Mouse (Mus musculus) MEL (cell line): ENCODE measurements at regions not wholly inside any gene's neighbourhood (a gene's known extent, or its start where the extent isn't known, plus 50 kb on each side); places are given as distances from the start of the nearest gene placed in this dataset.

Experiments used
- DNase-seq: peaks from one replicate; pipeline ENCODE4 v3.0.0; 2011; ENCODE audit warnings: low read depth, low spot score
- H3K27ac ChIP-seq: 2 replicates; pipeline ENCODE4 v1.5.1; 2012; ENCODE audit warnings: low read depth, mild to moderate bottlenecking, control low read depth, low read length, moderate library complexity; ENCODE audit not compliant: control insufficient read depth
- H3K27me3 ChIP-seq, 2 experiments: fragments of 150-350 bp in 1 of 2; sonication (generic) in 1 of 2; 2 replicates each; pipeline ENCODE4 v1.6.1; 2012; ENCODE audit warnings: low read length in 2 of 2, mild to moderate bottlenecking in 2 of 2, improper control_type of control experiment in 1 of 2, moderate library complexity in 1 of 2; ENCODE audit not compliant: insufficient read depth in 2 of 2, control insufficient read depth in 1 of 2
- H3K36me3 ChIP-seq, 2 experiments: 2 replicates each; pipeline ENCODE4 v1.6.1; 2012 to 2014; ENCODE audit warnings: low read length in 2 of 2, improper control_type of control experiment in 1 of 2, inconsistent platforms in 1 of 2, mild to moderate bottlenecking in 1 of 2; ENCODE audit not compliant: insufficient read depth in 2 of 2, control insufficient read depth in 1 of 2
- H3K4me1 ChIP-seq, 2 experiments: fragments of 150-350 bp in 1 of 2; sonication (generic) in 1 of 2; 2 replicates each; pipeline ENCODE4 v1.6.1; 2012; ENCODE audit warnings: low read length in 2 of 2, improper control_type of control experiment in 1 of 2, mild to moderate bottlenecking in 1 of 2; ENCODE audit not compliant: insufficient read depth in 2 of 2, control insufficient read depth in 1 of 2
- H3K4me3 ChIP-seq, 2 experiments: fragments of 150-350 bp in 1 of 2; sonication (generic) in 1 of 2; 2 replicates each; pipeline ENCODE4 v1.5.1; 2012; ENCODE audit warnings: low read depth in 2 of 2, low read length in 2 of 2, mild to moderate bottlenecking in 2 of 2, moderate library complexity in 2 of 2, control low read depth in 1 of 2, improper control_type of control experiment in 1 of 2; ENCODE audit not compliant: control insufficient read depth in 1 of 2, insufficient read depth in 1 of 2
- H3K79me2 ChIP-seq: 2 replicates; pipeline ENCODE4 v1.6.1; 2012; ENCODE audit warnings: mild to moderate bottlenecking, low read length, moderate library complexity; ENCODE audit not compliant: control insufficient read depth, poor library complexity, insufficient read depth
- H3K9ac ChIP-seq: 2 replicates; pipeline ENCODE4 v1.6.1; 2012; ENCODE audit warnings: low read depth, mild to moderate bottlenecking, control low read depth, low read length, moderate library complexity; ENCODE audit not compliant: control insufficient read depth, poor library complexity, severe bottlenecking
- H3K9me3 ChIP-seq: fragments of 150-350 bp; sonication (generic); replicated peaks from 2 replicates; pipeline ENCODE4 v1.6.1; 2012; ENCODE audit warnings: mild to moderate bottlenecking, low read length, improper control_type of control experiment, moderate library complexity; ENCODE audit not compliant: insufficient read depth
- CHD1 ChIP-seq: IDR thresholded peaks from 2 replicates; pipeline ENCODE4 v1.6.1; 2012; ENCODE audit warnings: low read depth, mild to moderate bottlenecking, inconsistent platforms, low read length, improper control_type of control experiment
- CHD2 ChIP-seq: IDR thresholded peaks from 2 replicates; pipeline ENCODE4 v1.6.1; 2011; ENCODE audit warnings: low read length, improper control_type of control experiment
- CTCF ChIP-seq, 3 experiments: IDR thresholded peaks in 2 of 3; conservative IDR thresholded peaks in 1 of 3; 2 replicates each; pipeline ENCODE4 v1.5.1; 2011 to 2012; ENCODE audit warnings: low read length in 3 of 3, low read depth in 2 of 3, mild to moderate bottlenecking in 2 of 3, improper control_type of control experiment in 1 of 3, inconsistent platforms in 1 of 3, mixed read lengths in 1 of 3, moderate library complexity in 1 of 3; ENCODE audit not compliant: control insufficient read depth in 1 of 3, insufficient read depth in 1 of 3, poor library complexity in 1 of 3, severe bottlenecking in 1 of 3
- E2F4 ChIP-seq: IDR thresholded peaks from 2 replicates; pipeline ENCODE4 v1.6.1; 2011; ENCODE audit warnings: low read depth, low read length, improper control_type of control experiment, borderline replicate concordance
- ELF1 ChIP-seq: IDR thresholded peaks from 2 replicates; pipeline ENCODE4 v1.6.1; 2014; ENCODE audit warnings: low read depth, mild to moderate bottlenecking, inconsistent platforms, low read length, improper control_type of control experiment, moderate library complexity
- EP300 ChIP-seq, 2 experiments: IDR thresholded peaks; 2 replicates each; pipeline ENCODE4 v1.6.1; 2011; ENCODE audit warnings: improper control_type of control experiment in 2 of 2, low read length in 2 of 2, low read depth in 1 of 2, mild to moderate bottlenecking in 1 of 2
- ETS1 ChIP-seq: IDR thresholded peaks from 2 replicates; pipeline ENCODE4 v1.6.1; 2012; ENCODE audit warnings: low read depth, mild to moderate bottlenecking, inconsistent platforms, low read length, improper control_type of control experiment, moderate library complexity
- GABPA ChIP-seq: IDR thresholded peaks from 2 replicates; pipeline ENCODE4 v1.6.1; 2012; ENCODE audit warnings: low read depth, mild to moderate bottlenecking, inconsistent platforms, low read length, improper control_type of control experiment, moderate library complexity
- MAFK ChIP-seq: IDR thresholded peaks from 2 replicates; pipeline ENCODE4 v1.6.1; 2011; ENCODE audit warnings: low read depth, mild to moderate bottlenecking, low read length, improper control_type of control experiment, borderline replicate concordance
- MAX ChIP-seq: IDR thresholded peaks from 2 replicates; pipeline ENCODE4 v1.6.1; 2011; ENCODE audit warnings: low read length, improper control_type of control experiment
- MEF2A ChIP-seq: IDR thresholded peaks from 2 replicates; pipeline ENCODE4 v1.6.1; 2014; ENCODE audit warnings: low read depth, mild to moderate bottlenecking, inconsistent platforms, low read length, improper control_type of control experiment; ENCODE audit not compliant: poor library complexity, insufficient replicate concordance, severe bottlenecking; ENCODE audit errors: extremely low read depth
- MXI1 ChIP-seq: IDR thresholded peaks from 2 replicates; pipeline ENCODE4 v1.6.1; 2011; ENCODE audit warnings: mild to moderate bottlenecking, low read depth, low read length, improper control_type of control experiment
- MYB ChIP-seq: IDR thresholded peaks from 2 replicates; pipeline ENCODE4 v1.6.1; 2011; ENCODE audit warnings: mild to moderate bottlenecking, low read depth, low read length, improper control_type of control experiment
- NELFE ChIP-seq: IDR thresholded peaks from 2 replicates; pipeline ENCODE4 v1.6.1; 2011; ENCODE audit warnings: low read depth, low read length, improper control_type of control experiment
- NRF1 ChIP-seq: IDR thresholded peaks from 2 replicates; pipeline ENCODE4 v1.6.1; 2014; ENCODE audit warnings: low read depth, mild to moderate bottlenecking, inconsistent platforms, low read length, improper control_type of control experiment, moderate library complexity; ENCODE audit not compliant: poor library complexity, insufficient read depth, severe bottlenecking
- RCOR1 ChIP-seq: IDR thresholded peaks from 2 replicates; pipeline ENCODE4 v1.6.1; 2012; ENCODE audit warnings: low read depth, mild to moderate bottlenecking, inconsistent platforms, low read length, improper control_type of control experiment
- SIN3A ChIP-seq: IDR thresholded peaks from 2 replicates; pipeline ENCODE4 v1.6.1; 2012; ENCODE audit warnings: low read length, improper control_type of control experiment, inconsistent platforms
- TAL1 ChIP-seq: IDR thresholded peaks from 2 replicates; pipeline ENCODE4 v1.6.1; 2012; ENCODE audit warnings: mild to moderate bottlenecking, inconsistent platforms, low read length, moderate library complexity, mixed read lengths
- UBTF ChIP-seq: IDR thresholded peaks from 2 replicates; pipeline ENCODE4 v1.6.1; 2012; ENCODE audit warnings: low read depth, mild to moderate bottlenecking, inconsistent platforms, low read length, improper control_type of control experiment, moderate library complexity, borderline replicate concordance; ENCODE audit not compliant: insufficient read depth
- ZC3H11A ChIP-seq: IDR thresholded peaks from 2 replicates; pipeline ENCODE4 v1.6.1; 2012; ENCODE audit warnings: low read depth, mild to moderate bottlenecking, inconsistent platforms, low read length, improper control_type of control experiment
- ZKSCAN1 ChIP-seq: IDR thresholded peaks from 2 replicates; pipeline ENCODE4 v1.6.1; 2012; ENCODE audit warnings: low read depth, mild to moderate bottlenecking, inconsistent platforms, low read length, improper control_type of control experiment, moderate library complexity
- ZMIZ1 ChIP-seq: IDR thresholded peaks from 2 replicates; pipeline ENCODE4 v1.6.1; 2012; ENCODE audit warnings: low read depth, mild to moderate bottlenecking, inconsistent platforms, low read length, improper control_type of control experiment, moderate library complexity
- ZNF384 ChIP-seq: IDR thresholded peaks from 2 replicates; pipeline ENCODE4 v1.6.1; 2012; ENCODE audit warnings: low read depth, mild to moderate bottlenecking, inconsistent platforms, low read length, improper control_type of control experiment

DNA sequence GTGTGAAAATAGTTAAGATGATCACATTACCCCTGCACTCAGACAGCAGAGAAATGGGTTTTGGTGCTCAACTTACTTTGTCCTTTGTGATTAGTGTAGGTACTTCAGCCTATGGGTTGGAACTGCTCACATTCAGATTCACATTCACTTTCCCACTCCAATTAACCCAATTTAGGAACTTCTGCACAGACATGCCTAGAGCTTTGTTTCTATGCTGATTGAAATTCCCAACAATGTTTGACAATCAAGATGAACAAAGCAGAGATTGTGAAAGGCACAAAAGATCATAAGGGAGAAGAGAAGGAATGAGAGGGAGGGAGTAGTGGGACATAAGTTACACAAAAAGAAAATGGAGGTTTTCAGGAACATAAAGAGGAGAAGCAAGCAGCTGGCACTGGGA, 285.0 kb downstream of the Gm17521 start:
- no peak overlapping the region for H3K4me3 ChIP-seq
- no peak overlapping the region for H3K9ac ChIP-seq
- peaks cover 0 to 3% of the 10 kb centered on the region in 2 experiments; a peak in 1 of 4 replicates for H3K4me1 ChIP-seq
- no peaks in the 10 kb centered on the region for H3K27me3 ChIP-seq
- no peaks in the 10 kb centered on the region for H3K79me2 ChIP-seq
- H3K36me3 ChIP-seq, result no peaks in the 10 kb centered on the region
- no peaks in the 10 kb centered on the region for H3K9me3 ChIP-seq
- H3K27ac ChIP-seq, result no peak overlapping the region
- no peak for TF ChIP-seq NELFE
- TF ChIP-seq MEF2A, result no peak
- TF ChIP-seq UBTF, result no peak
- no peak for TF ChIP-seq MAFK
- TF ChIP-seq EP300 (IDR thresholded peaks at IDR 0.05; ENCODE audit: low read depth in 1 of 2, low read length in 2 of 2), result no peak
- TF ChIP-seq E2F4, result no peak
- TF ChIP-seq ZMIZ1, result no peak
- TF ChIP-seq ZKSCAN1, result no peak
- TF ChIP-seq MAX, result no peak
- TF ChIP-seq MXI1, result no peak
- TF ChIP-seq RCOR1, result no peak
- no peak for TF ChIP-seq MYB
- no peak for TF ChIP-seq SIN3A
- DNase-seq, result no peak

DNA sequence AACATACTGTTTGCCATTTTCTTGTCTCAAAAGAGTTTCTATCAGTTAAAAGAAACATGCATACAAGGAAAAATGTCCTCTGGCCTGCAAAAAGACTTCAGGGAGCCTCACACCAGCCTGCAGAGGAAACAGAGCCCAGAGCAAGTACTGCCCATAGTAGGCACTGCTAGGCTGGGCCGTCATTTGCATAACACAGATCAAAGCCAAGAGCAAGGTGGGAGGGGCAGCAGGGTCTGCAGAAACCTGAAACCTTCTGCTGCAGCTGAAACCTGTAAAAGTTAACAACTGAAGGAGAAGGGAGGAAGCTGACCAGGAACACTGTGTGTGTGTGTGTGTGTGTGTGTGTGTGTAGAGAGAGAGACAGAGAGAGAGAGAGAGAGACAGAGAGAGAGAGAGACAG, 309.5 kb downstream of the Gm17521 start:
- Histone ChIP-seq H3K4me3 (no peak overlapping the region), H3K9ac (no peak overlapping the region), H3K79me2 (no peaks in the 10 kb centered on the region), H3K9me3 (no peaks in the 10 kb centered on the region), H3K4me1 (no peaks in the 10 kb centered on the region), H3K27me3 (no peaks in the 10 kb centered on the region), H3K36me3 (no peaks in the 10 kb centered on the region; a peak in 1 of 4 replicates), H3K27ac (no peak overlapping the region)
- peak; percentile 17 for DNase-seq
- TF ChIP-seq ETS1 (no peak), RCOR1 (no peak), GABPA (no peak), MAFK (no peak), MXI1 (no peak), CHD2 (no peak), ZMIZ1 (no peak), SIN3A (no peak), CTCF (IDR thresholded peaks at IDR 0.05 in 2 of 3, conservative IDR thresholded peaks at IDR 0.05 in 1 of 3; ENCODE audit: control insufficient read depth in 1 of 3, insufficient read depth in 1 of 3, low read depth in 2 of 3, low read length in 3 of 3, poor library complexity in 1 of 3, severe bottlenecking in 1 of 3) (no peak), ZNF384 (no peak), TAL1 (no peak), NRF1 (no peak), ZC3H11A (no peak), ELF1 (no peak), MAX (no peak), ZKSCAN1 (no peak), CHD1 (no peak), MYB (no peak)
